Mouse (Mus musculus) ovary, postnatal 36 days (tissue): Measurements from ENCODE around the gene D17Wsu92e.

Experiments
- DNase-seq: peaks from one replicate; pipeline ENCODE4 v3.0.0; 2022; ENCODE audit warnings: low spot score, mixed read lengths

D17Wsu92e gene

DNA sequence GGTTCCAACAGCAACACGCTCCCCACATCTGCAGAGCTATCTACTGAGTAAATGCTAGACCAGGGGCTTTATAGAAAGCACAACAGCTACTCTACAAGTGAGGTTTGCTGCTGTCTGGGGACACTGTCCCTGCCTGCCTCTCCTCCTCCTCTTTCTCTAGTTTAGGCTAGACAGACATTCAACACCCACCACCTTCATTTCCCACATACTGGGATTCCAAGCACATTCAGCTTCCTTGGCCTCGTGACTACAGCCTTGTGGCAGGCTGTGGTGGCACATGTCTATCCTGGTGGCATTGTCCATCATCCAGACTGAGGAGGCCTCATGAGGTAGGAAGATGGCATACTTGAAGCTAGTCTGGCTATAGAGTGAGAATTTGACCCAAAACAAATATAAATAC is 29.5 kb downstream of the D17Wsu92e start:
- DNase-seq: no peak

- DNase-seq: no peak
Observed at GRCm38 (mm10) chr17:27790015-27790414, 30.4 kb downstream of the D17Wsu92e start.

DNA sequence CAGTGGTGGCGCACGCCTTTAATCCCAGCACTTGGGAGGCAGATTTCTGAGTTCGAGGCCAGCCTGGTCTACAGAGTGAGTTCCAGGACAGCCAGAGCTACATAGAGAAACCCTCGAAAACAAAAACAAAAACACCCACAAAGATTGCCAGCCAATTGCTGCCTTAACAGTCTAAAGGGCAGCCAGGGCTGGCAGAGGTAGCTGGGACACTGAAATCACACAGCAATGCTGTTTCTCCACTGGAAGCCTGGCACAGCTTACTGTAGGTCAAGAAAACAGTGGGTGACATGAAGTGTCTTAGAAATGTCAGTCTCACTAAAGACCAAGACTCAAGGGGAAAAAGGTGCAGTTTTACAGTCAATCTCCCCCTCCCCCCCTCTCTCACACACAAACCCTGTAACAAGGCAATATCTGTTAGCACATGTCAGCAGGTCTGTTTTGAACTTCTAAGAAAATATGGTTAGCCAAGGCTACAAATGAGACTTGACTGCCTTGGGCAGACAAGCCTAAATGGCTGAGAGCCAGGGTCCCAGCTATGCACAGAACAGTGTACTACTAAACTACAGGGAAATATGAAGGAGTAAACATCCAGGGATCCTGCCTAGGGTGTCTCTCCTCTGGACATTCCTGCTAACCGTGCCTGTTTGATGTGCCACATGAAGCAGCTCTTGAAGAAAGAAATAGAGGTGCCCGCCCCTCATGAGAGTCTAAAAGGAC is 31.8 kb downstream of the D17Wsu92e start:
- no peak for DNase-seq

- no peak for DNase-seq
Observed at GRCm38 (mm10) chr17:27783567-27783966, 36.9 kb downstream of the D17Wsu92e start.

- DNase-seq: no peak
Observed at GRCm38 (mm10) chr17:27781059-27781687, 39.3 kb downstream of the D17Wsu92e start.

DNA sequence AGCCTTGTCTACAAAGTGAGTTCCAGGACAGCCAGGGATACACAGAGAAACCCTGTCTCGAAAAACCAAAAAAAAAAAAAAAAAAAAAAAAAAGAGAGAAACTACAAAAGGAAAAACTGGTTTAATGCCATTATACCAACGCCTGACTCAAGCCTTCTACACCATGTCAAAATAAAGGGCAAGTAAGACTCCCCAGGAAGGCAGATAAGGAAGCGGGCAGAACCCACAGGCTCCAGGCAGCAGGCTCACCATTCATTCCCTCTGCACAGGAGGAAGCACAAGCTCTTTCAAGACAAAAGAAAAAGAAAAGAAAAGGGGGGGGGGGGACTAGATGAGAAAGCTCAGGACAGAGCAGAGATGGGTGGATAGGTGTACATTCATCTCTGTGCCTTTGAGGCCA is 40.7 kb downstream of the D17Wsu92e start:
- no peak for DNase-seq

DNA sequence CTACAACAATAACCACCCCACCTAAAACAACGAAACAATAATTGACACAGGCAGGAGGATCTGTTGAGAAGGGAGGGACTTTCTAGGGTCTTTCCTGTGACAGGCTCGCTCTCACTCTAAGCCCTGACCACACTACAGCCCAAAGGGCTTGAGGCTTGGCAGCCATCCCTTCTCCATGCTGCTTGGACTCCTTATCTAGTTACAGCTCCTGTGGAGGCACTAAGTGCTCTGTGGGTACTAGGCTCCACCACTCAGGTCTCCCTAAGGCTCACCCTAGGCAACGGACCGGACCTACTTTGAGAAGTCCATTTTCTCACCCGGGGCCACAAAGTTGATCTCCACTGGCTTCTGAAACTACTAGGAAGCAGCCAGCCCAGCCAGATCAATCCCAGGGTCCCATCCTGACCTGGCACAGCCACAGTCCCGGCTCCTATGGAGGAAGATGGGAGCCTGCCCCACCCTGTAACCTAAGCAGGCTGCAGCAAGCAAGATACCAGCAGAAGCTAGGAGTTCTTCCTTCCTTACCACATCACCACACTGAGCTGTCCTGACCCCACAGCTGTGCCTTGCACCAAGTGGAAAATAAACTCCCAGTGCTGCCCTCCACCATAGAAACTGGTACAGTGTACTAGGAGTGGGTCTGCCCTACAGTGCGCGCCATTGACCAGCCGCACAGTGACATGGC is 41.6 kb downstream of the D17Wsu92e start:
- no peak for DNase-seq

DNA sequence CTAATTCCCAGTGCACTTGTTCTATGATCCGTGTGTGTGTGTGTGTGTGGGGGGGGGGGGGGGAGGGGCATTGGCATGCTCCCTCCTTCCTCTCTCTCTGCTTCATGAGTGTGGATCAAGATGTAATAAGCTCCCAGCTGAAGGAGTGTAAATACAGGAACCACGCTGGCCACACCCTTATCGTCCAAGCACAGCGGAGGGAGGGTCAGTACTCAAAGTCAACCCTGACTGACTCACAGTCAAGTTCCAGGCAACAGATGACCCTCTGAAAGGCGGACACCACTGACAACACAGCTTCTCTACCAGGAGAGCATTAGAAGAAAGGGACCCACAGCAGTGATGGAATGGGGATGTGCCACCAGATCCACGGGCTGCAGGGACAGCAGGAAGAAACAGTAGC is 42.6 kb downstream of the D17Wsu92e start:
- DNase-seq: no peak

- DNase-seq: no peak
Observed at GRCm38 (mm10) chr17:27774198-27774597, 46.2 kb downstream of the D17Wsu92e start.

- no peak for DNase-seq
Observed at GRCm38 (mm10) chr17:27771616-27772015, 48.8 kb downstream of the D17Wsu92e start.

DNA sequence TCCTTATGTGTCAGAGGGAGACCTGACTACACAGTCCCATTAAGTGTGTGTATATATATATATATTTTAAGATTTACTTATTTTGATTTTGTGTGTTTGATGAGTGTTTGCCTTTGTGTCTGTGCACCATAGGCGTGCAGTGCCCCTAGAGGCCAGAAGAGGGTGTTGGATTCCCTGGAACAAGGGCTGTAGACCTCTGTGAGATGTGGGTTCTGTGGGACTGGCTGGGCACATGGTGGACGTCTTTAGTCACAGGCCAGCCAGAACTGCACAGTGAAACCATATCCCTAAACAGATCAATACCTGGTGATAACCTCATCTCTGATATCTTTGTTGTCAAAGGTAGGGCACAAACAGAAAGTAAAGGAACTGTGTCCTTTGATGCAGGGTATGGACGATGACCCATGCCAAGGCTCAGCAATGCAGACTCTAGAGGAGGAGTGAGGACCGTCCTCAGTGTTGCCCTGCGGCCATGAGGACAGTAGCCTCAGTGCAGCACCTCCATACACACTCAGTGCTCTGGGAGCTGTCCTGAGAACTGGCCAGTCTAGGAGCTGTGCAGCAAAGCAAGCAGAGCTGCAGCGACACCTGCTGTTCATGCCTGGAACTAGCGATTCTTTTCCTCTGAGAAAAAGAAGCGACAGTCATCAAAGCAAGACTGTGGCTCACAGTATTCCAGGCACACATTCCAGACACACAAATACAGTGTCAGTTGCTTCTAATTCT is 51.5 kb downstream of the D17Wsu92e start:
- peak; percentile 59 for DNase-seq

DNA sequence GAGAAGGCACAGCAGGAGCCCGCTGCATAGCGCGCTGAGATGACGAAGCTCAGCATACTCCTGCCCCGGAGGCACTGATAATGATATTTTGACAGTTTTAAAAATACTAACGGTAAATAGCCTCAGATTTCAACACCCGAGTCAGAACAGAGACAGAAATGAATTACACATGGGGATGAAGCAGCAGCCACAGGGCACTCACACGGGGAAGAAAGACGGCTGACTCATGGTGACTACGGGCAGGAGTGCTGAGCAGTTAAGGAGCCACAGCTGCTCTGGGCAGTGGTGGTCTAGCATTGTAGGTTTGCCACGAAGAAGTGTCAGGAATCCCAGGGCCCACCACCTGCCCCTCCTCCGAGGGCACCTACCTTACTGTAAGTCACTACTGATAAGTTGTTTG is 52.9 kb downstream of the D17Wsu92e start:
- DNase-seq: no peak

DNA sequence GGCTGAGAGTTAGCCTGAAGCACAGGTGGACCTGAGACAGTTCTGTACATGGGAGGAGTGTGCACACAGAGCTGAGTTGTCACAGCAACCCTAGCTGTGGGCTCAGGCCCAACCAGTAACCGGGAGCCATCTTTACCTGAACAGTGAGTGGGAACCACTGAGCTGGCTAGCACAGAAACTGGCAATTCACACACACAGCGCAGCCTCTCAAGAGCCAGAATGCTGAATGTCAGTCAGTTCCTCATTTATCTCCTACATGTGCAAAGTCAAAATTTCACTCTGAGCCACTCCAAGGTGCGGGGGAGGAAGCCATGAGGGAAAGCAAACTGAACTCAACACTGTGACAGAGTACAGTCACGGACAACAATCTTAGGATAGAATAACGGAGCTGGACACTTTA is 53.3 kb downstream of the D17Wsu92e start:
- DNase-seq: no peak

DNA sequence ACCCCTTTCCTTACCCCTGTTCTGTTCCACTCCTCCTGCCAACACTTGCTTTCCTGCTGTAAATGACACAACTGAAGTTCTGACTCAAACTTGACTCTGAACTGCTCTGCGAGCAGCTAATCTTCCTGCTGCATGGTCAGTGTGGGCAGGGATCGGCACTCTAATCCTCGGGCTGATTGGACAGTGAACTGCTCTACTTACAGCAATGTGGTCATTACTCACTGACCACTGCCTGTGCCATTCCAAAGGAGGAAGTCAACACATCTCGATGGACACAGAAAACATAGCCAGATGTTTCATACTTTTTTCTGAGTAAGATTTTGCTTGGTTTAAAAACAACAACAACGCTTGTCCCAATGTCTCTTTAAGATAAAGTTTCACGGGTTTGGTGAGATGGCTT is 55.4 kb downstream of the D17Wsu92e start:
- DNase-seq: no peak

GRCm38 (mm10) chr17:27764453-27764852 is 56.0 kb downstream of the D17Wsu92e start:
- DNase-seq: no peak

- no peak for DNase-seq
Observed at GRCm38 (mm10) chr17:27762884-27763283, 57.6 kb downstream of the D17Wsu92e start.

- DNase-seq: peak; percentile 66
Observed at GRCm38 (mm10) chr17:27761639-27762336, 58.7 kb downstream of the D17Wsu92e start.

GRCm38 (mm10) chr17:27760169-27760568 is 60.3 kb downstream of the D17Wsu92e start:
- DNase-seq: no peak

DNA sequence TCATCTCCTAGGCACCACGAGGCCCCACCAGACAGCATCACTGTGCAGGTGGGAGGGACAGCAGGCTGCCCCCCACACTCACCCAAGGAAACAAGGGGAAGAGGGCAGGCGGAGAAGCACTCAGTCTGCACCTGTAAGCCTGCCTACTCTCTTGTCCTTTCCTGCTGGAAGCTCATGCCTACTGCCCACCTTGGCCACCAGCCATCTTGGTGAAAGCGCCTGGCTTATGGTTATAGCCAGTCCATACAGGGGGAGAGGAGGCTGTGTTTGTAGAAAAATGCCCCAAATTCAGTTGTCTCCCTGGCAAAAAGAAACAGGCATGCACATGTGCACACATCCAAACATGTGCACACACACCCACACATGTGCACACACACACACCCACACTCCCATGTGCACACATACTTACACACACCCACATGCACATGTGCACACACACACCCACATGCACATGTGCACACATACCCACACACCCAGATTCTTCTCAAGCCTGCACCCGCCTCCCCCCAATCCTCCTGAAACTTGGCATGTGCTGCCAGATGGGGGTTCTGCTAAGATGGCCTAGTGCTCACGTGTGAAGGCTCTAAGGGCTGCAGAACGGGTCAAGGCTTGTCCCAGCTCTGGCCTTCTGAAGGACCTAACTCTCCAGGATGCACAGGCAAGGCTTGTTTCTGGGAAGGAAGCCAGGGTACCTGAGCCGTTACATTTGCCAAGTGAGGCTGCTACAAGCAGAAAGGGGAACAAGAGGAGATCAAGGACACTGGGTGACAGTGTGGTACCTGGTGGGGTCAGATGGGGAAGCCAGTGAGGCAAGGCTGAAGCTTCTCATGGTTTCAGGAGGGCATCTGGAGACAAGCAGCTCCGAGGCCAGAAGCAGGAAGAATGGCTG is 68.9 kb downstream of the D17Wsu92e start:
- DNase-seq: no peak

- DNase-seq: no peak
Observed at GRCm38 (mm10) chr17:27750451-27750942, 70.0 kb downstream of the D17Wsu92e start.

DNA sequence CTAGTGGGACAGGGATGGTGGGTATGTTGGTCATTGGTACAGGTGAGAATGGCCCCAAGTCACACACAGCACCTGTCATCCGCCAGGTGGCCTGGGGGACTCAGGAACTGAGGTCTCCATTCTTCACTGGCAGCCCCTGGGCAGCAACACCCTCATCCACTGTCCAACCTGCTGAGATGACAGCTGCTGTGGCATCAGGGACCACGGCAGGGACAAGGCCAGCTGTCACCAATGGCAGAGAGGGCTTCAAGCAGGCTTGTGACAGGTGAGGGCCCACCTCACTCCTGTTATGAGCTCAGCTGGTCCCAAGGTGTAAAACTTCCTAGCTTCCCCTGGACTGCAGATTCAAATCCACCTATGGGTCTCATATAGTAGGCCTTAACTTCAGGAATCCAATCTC is 72.3 kb downstream of the D17Wsu92e start:
- DNase-seq: no peak
